Mouse (Mus musculus) adrenal gland (tissue): ENCODE results near the gene Cyb5d2.
"Not testable (repeated sequence)": the region's sequence is repeated elsewhere in the genome, so short reads cannot be mapped to it uniquely, and the experiment has no call there.

Experiments
- intact Hi-C: fragments of 180-260 bp; cut with DNase I; formaldehyde crosslinking; loops from one replicate; pipeline ENCODE4 v1.15.1; 2025

Cyb5d2 gene

DNA sequence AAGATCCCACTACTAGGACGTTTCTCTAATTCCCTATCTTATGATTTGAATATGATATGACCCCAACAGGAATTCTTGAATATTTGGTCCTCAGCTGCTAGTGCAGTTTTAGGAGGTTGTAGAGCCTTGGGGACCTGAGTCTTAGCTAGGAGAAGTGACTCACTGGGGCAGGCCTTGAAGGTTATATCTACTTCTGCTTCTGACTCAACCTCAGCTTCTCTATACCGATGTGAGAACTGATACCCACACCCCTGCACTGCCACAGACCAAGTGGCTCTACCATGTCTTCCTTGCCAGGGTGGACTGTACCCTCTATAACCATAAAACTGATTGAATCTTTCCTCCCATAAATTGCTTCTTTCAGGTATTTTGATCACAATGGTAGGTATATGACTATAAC is 13.8 kb downstream of the Cyb5d2 start:
- intact Hi-C loops, result no loop called here

DNA sequence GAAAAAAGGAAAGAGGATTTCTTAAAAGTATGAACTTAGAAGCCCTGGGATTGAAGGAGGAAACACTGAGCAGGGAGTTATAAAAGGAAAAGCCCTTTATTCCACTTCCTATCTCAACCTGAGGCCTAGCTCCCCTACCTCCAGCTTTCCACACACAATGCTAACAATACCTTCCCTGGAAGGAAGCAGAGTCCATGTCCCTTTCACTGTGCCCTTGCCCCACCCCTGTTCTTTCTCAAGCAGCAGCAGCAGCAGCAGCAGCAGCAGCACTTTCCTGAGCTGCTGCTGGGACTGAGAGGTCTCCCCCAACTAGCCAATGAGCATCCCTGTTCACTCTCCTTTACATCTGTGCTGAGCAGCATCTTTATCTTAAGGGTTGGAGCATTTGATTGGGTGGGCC is 17.0 kb downstream of the Cyb5d2 start:
- intact Hi-C loops, result no loop called here

DNA sequence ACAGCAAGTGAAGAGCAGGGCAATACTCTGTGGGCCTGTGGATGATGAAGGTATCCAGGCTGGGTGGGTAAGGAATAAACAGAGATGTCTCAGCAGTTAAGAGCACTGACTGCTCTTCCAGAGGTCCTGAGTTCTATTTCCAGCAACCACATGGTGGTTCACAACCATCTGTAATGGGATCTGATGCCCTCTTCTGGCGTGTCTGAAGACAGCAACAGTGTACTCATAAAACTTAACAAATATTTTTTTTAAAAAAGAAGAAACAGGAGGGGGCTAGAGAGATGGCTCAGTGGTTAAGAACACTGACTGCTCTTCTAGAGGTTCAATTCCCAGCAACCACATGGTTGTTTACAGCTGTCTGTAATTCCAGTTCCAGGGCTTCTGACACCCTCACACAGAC is 23.3 kb downstream of the Cyb5d2 start:
- intact Hi-C loops, result not testable (repeated sequence)

DNA sequence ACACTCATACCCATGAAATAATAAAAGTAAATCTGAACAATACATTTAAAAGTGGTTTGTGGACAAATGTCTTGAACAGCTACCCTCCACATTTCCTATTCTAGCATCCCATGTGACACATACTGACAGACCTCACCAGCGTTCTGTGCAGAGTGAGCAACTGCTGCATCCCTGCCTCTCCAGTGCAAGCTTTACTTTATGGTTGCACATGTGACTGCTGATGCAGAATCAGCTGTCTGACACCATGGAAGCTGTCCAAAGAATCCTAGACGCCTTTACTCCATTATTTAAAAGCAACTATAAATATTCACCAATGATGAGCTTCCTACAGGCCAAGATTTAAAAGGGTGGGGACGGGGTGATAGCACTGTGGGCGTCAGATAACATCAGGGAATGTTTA is 24.5 kb downstream of the Cyb5d2 start:
- intact Hi-C loops, result no loop called here

DNA sequence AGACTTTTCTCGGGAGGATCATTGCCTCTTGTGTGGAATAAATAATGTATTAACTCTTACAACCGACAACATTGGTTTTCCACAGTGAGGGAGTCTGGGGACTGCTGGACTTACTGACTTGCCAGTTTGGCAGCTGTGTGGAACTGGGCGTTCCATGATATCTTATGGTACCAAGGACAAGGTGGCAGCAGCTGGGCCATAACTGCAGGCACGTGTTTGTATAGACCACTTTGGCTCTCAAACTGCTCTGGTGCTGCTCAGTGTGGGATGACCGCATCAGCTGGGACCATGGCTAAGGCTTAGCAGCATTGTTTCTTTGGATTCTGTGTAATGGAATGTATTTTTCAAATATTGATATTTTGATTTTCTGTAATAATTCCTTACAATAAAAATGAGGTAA is 25.1 kb downstream of the Cyb5d2 start:
- intact Hi-C loops, result no loop called here

DNA sequence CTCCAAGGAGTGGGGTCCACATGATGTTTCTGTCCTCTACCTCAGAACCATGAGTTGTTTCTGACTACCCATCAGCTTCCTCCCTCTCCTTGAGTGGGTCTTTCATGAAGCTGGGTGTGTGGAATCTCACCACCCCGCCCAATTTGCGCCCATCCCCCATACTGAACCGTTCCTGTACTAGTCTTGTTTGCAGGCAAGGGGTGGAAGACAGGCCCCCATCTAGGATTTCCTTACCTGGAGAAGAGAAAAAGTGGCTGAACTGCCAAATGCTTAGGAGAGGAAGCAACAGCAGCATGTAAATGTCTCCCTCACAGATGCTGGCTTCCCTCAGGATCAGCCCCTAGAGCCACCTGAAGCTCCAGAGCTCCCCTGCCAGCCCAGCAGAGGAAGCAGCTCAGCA is 25.6 kb downstream of the Cyb5d2 start:
- intact Hi-C loops, result no loop called here

DNA sequence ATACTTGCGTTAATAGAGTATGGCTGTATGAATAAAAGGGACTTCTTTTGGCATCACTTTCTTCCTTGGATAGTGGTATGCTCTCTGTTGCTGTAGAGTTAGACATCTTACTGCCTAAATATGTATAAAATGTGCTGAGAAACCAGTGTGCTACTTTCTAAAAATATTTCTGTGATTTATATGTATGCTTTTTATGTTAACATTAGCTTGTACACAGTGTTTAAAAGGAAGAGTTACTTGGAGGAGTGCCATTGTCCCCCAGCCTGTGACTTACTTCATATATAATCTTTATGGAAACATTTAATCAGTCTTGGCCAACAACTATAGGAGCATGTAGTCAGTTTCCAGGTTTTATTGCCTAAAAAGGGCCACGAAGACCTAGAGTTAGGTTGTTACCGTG is 26.9 kb downstream of the Cyb5d2 start:
- intact Hi-C loops, result no loop called here

DNA sequence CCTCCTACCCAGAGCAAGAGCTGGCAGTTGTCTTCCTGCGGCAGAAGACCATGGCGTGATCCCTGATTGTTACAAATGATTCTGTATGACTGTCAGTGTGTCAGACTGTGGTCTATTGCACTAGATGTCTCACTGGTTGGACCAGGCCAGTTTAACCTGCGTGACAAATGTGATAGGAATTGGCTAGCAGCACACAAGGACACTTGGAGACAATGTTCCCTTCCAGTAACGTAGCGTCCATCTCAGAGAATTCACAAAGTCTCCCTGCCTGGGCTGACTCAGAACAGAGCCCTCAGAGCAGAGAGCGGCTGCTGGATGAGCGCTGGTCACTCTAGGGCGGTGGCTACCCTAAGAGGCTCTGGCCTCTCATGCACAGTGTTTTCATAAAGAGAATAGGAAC is 28.2 kb downstream of the Cyb5d2 start:
- intact Hi-C loops, result no loop called here

DNA sequence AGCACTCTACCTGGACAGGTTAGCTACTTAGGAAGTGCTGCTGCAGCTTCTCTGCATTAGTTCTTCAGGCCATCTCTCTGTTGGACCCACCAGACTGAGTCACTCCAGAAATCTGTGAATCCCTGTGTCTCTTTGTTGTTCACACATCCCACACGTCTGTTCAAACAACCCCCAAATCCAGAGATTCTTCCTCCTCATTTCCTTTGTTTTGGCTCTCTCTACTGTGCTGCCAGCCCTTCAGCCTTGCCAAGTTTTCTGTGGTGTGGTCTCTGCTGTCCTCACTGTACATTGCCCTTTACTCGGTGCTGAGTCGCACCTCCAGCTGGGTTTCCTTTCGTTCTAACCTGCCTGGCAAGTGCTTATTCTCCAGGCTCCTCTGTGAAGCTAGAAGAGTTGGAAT is 31.7 kb downstream of the Cyb5d2 start:
- intact Hi-C loops, result no loop called here

DNA sequence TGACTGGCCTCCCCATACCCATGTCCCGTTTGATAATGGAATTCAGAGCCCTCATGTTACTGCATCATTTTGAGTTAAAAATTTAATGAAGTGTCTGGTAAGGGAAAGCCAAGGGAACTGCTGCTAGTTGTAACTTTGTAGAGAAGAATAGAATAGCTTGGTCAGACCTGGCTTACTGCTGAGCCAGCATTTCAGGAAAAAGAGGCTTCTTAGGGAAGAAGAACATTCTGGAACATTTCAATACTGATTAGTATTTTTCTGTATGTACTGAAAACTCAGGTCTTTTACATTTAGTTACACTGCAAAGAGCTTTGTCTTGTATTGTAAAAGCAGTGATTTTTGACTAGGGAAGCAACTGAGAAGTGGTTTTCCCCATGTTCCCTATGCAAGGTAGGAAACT is 35.2 kb downstream of the Cyb5d2 start:
- intact Hi-C loops, result no loop called here

DNA sequence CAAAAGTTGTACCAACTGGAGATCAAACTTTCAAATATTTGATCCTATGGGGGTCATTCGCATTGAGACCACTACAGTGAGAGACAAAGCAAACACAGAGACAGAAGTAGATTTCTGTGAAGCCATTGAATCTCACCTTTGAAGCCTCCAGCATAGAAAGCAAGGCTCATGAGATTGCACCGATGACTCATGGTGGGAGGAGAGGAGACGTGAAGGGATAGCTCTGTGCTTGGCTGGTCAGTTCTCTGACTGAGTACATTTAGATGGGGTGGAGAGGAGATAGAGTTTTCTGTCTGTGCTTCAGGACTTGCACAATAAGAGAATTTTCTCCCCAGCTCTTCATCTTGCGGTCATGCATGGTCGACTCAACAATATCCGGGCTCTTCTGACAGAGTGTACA is 36.4 kb downstream of the Cyb5d2 start:
- intact Hi-C loops, result no loop called here

DNA sequence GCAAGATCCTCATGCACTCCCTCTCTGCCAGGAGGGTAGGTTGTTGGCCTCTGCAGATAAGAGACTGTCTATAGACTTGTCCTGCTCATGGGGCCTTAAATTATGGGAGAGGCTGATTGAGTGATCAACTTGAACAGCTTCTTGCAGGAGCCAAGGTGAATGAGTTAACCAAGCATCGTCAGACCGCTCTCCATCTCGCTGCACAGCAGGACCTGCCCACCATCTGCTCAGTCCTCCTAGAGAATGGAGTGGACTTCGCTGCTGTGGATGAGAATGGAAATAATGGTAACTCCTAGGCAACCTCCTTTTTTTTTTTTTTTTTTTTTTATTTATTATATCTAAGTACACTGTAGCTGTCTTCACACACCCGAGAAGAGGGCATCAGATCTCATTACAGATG is 37.6 kb downstream of the Cyb5d2 start:
- intact Hi-C loops, result no loop called here

DNA sequence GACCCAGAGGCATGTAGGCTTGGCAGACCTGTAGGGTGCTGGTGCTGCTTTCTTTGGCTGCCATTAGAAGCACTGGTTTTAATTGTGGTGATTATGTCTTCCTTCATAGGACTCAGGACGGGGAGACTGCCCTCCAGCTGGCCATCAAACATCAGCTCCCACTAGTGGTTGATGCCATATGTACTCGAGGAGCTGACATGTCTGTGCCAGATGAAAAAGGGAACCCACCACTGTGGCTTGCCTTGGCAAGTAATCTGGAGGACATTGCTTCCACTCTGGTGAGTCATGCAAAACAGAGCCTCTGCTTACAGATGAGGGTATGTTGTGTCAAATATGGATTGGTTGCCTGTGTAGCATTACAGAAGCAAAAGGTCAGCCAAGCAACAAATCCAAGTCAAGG is 44.0 kb downstream of the Cyb5d2 start:
- intact Hi-C loops, result no loop called here

DNA sequence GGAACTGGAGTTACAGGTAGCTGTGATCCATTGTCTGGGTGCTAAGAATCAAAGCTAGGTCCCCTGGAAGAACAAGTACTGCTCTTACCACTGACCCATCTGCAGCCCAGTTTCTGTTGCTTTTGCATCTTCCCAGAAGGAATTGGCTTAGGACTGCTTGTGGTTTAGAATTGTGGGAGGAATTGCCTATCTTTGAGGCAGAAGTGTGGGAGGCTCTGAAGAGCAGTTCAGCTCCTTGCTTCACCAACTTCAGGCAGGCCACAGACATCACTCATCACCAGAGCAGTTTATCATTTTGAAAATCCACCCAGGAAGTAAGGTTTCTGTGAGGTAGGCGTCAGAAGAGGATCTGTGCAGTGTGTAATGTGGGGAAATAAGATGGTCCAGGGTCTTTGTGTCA is 56.9 kb downstream of the Cyb5d2 start:
- intact Hi-C loops, result no loop called here

DNA sequence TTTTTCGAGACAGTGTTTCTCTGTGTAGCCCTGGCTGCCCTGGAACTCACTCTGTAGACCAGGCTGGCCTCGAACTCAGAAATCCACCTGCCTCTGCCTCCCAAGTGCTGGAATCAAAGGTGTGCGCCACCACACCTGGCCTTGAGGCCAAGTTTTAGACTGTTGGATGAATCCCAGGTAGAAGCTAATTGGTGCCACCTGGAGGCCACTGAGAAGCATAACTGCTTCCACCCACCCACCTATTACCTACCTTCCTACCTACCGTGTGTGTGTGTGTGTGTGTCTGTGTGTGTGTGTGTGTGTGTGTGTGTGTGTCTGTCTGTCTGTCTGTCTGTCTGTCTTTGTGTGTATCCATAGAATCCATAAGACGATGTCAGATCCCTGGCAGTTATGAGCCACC is 58.4 kb downstream of the Cyb5d2 start:
- intact Hi-C loops, result not testable (repeated sequence)

DNA sequence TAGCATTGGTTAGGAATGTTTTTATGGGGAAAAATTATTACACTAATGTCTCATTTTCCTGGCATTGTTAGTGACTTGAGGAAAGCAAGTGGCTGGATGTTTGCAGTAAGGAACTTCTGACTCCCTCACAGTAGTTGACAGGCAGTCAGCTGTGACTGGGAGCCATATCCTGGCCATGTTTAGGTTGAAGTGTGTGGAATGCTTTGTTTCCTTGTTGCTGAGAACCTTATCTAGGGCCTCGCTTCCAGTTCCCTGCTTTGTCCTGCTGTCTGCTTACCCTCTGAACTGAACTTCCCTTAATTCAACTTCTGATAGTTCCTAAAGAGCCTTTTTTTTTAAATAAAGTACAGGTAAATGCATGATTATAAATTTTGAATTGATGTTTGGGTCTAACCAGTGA is 59.6 kb downstream of the Cyb5d2 start:
- intact Hi-C loops, result no loop called here

DNA sequence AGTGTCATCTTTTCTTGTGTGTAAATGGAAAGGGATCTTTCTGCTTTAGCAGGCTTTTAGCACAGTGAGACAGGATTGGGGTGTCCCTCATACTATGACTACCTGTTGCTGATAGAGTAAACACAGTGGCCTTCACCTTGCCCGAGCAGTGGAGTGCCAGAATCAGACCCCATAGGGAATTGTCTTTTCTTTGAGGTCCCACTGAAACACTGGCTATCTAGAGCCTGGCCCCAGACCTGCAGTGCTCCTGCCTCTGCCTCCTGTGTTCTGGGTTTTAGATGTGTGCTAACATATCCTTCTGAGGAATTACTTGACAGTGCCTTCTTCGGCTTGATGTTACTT is 60.5 kb downstream of the Cyb5d2 start:
- intact Hi-C loops, result no loop called here

DNA sequence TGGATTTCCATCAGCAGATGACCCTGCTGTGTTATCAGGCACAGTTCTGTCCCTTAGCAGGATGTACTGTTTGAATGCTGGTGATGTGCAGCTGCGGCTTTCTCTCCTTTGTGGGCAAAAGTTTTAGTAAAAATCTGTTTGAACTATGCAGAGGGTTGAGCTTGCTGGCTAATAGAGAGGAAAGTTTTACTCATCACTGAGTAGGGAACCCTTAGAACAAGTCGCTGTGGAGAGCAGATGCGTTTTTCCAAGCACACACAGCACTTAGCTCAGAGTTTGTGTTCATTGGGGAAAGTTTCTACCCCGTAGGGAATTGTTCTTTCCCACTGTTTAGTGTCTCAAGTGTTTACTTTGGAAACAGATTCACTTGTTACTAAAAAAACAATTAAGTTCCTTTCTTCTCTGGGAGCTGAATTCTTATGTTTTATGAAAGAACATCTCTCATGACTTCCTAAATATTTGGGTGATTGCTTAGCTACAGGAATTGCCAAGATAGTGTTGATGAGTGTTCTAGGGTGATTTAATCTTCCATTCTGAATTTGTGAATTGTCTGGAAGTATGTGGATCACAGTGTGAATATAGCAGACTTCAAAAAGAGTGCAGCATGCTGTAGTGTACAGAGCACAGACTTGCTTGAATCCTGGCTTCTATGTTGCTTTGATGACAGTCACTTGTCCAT is 61.0 kb downstream of the Cyb5d2 start:
- intact Hi-C loops, result no loop called here

DNA sequence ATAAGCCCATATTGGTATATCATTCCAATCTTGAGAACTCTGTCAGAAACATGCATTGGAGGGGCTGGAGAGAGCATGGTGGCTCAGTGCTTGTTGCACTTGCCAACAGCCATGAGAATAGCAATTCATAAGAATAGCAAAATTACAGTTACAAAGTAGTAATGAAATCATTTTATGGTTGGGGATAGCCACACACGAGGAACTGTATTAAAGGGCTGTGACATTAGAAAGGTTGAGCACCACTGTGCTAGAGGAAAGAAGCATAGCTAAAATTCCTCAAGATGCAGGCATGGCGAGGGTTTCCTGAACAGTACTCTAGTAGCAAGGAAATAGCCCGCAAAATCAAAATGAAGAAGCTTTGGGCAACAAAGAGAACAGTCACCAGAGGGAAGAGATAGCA is 62.2 kb downstream of the Cyb5d2 start:
- intact Hi-C loops, result no loop called here
